Mouse (Mus musculus) brown adipose tissue, adult 24 weeks (tissue): Measurements from ENCODE around the gene Cyren. TPM values are rescaled to one million over a fixed set of nuclear protein-coding genes. Genes with fewer than 3 reads are reported as not detected.

Experiments
- H3K27ac ChIP-seq: fragments of 200-500 bp; replicated peaks from 2 replicates; pipeline ENCODE4 v1.5.1; 2012; ENCODE audit warnings: low read depth, mild to moderate bottlenecking, low read length
- H3K4me1 ChIP-seq: fragments of 200-500 bp; 2 replicates; pipeline ENCODE4 v1.6.1; 2012; ENCODE audit warnings: low read length, mixed read lengths; ENCODE audit not compliant: control insufficient read depth, insufficient read depth, insufficient read length
- H3K4me3 ChIP-seq: fragments of 200-500 bp; 2 replicates; pipeline ENCODE4 v1.5.1; 2012; ENCODE audit warnings: low read depth, mild to moderate bottlenecking, low read length, moderate library complexity; ENCODE audit not compliant: insufficient read depth
- polyA plus RNA-seq: library from polyadenylated mRNA; stranded (reverse); fragments of >200 nt; gene quantifications from 2 replicates; pipeline ENCODE4 v1.2.4, GENCODE M21; 2012; ENCODE audit not compliant: missing spikeins, insufficient read depth, insufficient read length

Cyren gene
- 3.3 and 5.0 TPM in 2 replicates for polyA plus RNA-seq

GRCm38 (mm10) chr6:34877509-34878321 lies at the start of gene Cyren:
TSS of gene Cyren (minus strand) at chr6:34878060.
- H3K4me3 ChIP-seq, result peak within 1 kb of the TSS; percentile 77
- peak within 1 kb of the TSS; percentile 92 for H3K27ac ChIP-seq
- peaks cover 31% of the 10 kb centered on the region for H3K4me1 ChIP-seq

DNA sequence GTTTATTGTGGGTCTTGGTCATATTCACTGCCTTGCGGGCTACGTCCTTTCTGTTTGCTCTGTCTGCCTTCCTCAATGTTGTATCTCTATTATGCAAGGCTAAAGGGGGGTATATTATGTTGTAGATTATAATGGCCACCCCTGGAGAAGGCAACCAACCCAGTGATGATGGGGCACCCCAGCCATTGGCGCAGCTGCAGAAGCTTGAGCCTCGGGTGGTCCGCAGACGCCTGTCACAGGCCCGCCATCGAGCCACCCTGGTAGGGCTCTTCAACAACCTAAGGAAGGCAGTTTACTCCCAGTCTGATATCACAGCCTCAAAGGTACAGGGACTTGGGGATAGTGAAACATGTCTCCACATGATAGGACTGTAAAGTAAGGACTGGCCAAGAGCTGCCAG lies 49.7 kb upstream of the Cyren start:
- Histone ChIP-seq H3K4me3 (no peak overlapping the region), H3K4me1 (no peaks in the 10 kb centered on the region), H3K27ac (no peak overlapping the region)

DNA sequence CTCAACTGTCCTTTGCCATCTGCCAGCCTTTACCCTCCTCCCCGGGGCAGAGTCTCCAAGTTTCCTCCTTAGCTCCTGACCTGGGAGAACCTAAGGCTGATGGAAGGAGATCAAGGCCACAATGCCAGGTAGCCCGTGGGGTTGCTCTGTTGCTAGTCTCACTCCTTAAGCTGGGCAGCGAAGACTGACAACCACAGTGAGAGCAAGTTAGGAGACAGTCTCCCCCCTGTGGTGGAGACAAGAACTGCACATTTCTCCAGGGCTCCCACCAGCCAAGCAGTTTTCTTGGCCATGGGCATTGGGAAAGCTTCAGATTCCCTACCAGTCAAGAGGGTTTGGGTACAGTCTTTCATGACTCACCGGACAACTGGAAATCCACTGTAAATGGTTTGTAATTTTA lies 49.3 kb upstream of the Cyren start:
- no peak overlapping the region for H3K27ac ChIP-seq
- H3K4me1 ChIP-seq, result no peaks in the 10 kb centered on the region
- H3K4me3 ChIP-seq, result no peak overlapping the region

GRCm38 (mm10) chr6:34921941-34922340 lies 44.1 kb upstream of the Cyren start:
- no peaks in the 10 kb centered on the region for H3K4me1 ChIP-seq
- H3K27ac ChIP-seq, result no peak overlapping the region
- H3K4me3 ChIP-seq, result no peak overlapping the region

DNA sequence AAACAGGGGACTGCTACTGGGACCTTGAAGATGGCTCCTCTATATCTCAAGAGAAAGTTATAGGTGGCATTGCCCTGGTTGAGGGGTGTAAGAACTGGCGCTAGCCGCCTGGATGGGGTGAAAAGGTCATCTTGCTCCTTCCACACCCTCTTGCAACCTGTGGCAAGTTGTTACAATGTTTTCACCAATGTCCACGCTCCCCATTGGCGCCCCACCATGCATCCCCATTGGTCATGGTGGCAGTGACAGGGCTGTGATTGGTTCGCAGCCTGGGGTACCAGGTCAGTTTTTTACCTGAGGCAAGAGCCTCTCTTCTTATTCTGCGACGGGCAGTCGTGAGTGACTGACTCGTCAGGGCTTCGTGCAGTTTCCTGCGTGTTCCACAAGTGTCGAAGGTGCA lies 42.8 kb upstream of the Cyren start:
- Histone ChIP-seq H3K4me3 (no peak overlapping the region), H3K27ac (no peak overlapping the region), H3K4me1 (no peaks in the 10 kb centered on the region)

- Histone ChIP-seq H3K4me1 (no peaks in the 10 kb centered on the region), H3K4me3 (no peak within 1 kb of the TSS), H3K27ac (no peak within 1 kb of the TSS)
These were observed 42.1 kb upstream of the Cyren start, which contains the start of gene Stra8 for GRCm38 (mm10) chr6:34919956-34920355. TSS of gene Stra8 (plus strand) at chr6:34920163.

DNA sequence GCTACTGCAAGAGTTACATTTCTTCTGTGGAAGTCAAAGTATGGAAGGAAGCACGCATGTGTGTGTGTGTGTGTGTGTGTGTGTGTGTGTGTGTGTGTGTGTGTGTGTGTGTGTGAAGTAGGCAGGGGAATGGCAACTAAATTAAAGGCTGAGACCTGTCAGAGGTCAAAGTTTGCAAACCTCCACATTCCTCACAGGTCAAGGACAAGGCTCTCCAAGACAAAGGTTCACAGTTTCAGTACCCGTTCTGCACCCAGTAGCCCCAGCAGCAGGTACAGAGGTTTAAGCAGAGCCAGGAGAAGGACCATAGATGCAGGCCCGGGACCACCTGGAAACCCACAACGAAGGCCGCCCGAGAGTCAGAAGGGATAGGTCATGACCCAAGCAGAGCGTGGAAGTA lies 41.3 kb upstream of the Cyren start:
- Histone ChIP-seq H3K4me3 (no peak overlapping the region), H3K4me1 (no peaks in the 10 kb centered on the region), H3K27ac (no peak overlapping the region)

GRCm38 (mm10) chr6:34914462-34914861 lies 36.6 kb upstream of the Cyren start:
- no peak overlapping the region for H3K4me3 ChIP-seq
- H3K27ac ChIP-seq, result no peak overlapping the region

GRCm38 (mm10) chr6:34913341-34914040 lies 35.6 kb upstream of the Cyren start:
- Histone ChIP-seq H3K4me3 (no peak overlapping the region), H3K4me1 (no peaks in the 10 kb centered on the region; the same call in 1 of the 2 replicates), H3K27ac (no peak overlapping the region)

More at GRCm38 (mm10) chr6:34914462-34914861, 36.6 kb upstream of the Cyren start:
- H3K4me1 ChIP-seq, result no peaks in the 10 kb centered on the region; the same call in 1 of the 2 replicates

- Histone ChIP-seq H3K4me3 (peak within 1 kb of the TSS; percentile 79), H3K4me1 (peaks cover 10% of the 10 kb centered on the region), H3K27ac (peak within 1 kb of the TSS; percentile 53)
These were observed 32.7 kb upstream of the Cyren start, which contains the start of gene Wdr91 for GRCm38 (mm10) chr6:34910371-34911219. TSS of gene Wdr91 (minus strand) at chr6:34910876.

DNA sequence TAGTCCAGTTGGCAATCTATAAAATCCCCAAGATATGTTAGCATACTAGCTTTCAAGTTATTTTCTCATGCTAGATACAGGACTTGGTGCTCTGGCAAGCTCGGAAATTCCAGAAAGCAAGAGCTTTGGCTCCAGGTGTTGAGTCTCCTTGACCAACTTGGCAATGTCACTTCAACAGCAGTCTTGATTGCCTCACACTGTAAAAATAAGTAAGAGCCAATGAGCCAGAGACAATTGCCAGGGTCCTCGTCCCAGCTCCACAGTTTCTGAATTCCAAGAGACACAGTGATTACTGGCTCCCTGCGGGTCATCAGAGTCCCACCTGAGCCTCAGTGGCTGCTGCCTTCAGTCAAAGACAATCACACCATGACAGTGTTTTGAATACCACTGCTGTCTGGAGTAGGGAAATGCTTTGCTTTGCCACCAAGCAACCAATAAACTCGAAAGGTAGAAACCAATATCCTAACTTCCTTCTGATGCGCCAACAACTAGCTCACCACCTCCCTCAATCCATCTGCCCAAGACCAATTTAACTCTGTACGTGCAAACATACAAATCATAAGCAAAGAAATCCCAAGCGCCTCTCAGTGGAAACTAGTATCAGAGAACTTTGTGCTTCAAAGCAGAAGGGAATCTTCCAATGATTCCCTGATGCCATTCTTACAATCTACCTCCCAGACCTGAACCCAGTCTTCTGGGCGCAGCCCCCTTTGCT lies 31.9 kb upstream of the Cyren start:
- Histone ChIP-seq H3K27ac (peak overlapping the region; percentile 38; the same call in 1 of the 2 replicates), H3K4me3 (peak overlapping the region; percentile 79), H3K4me1 (peaks cover 10% of the 10 kb centered on the region)

DNA sequence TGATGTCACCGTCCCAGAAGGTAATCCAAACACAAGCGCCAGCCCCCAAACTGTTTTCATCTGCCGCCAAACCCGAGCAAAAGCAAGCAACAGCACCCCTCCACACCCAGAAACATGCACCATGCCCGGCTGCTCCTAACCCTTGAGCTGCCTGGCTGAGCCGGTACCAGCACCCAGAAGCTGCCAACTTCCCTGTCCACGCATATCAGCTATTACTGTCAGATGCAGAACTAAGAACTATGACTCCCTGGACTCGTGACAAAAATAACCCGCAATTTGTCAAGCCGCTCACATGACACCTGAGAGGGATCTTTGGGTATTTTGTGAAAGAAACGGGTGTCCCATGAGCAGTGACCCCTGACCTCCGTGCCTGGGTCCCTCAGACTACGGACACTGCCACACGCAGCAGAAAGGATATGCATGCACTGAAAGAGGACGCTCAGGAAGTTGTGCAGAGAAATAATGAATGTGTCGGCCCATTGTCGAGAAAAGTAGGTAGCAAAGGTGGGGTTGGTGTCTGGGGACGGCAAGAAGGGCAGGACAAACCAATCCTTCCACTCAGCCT lies 29.9 kb upstream of the Cyren start:
- Histone ChIP-seq H3K27ac (peak overlapping the region; percentile 42), H3K4me1 (peaks cover 10% of the 10 kb centered on the region), H3K4me3 (peak overlapping the region; percentile 10; the same call in 1 of the 2 replicates)

- Histone ChIP-seq H3K4me3 (no peak overlapping the region), H3K4me1 (peaks cover 10% of the 10 kb centered on the region), H3K27ac (peak overlapping the region; percentile 42)
These were observed 29.3 kb upstream of the Cyren start for GRCm38 (mm10) chr6:34907121-34907614.

DNA sequence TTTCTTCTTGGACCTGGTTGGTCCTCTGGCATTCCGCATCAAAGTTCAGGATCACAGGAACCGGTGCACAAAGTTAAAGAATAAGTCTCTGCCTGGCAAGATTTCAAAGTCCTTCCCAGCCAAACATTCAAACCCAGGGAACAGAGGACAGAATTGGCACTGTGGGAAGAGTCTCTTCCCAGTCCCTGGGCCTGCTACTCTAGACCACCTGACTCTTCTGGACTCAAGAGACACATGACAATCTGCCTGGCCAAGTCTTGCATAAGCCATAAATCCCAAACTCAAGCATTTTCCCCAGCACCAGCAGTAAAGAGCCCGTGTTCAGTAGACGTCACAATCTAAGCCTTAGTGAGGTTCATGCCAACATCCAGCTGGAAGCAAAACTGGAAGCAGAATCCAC lies 28.8 kb upstream of the Cyren start:
- Histone ChIP-seq H3K27ac (peak overlapping the region; percentile 42), H3K4me1 (peaks cover 10% of the 10 kb centered on the region), H3K4me3 (no peak overlapping the region)
